ENCODE assay signal across 8 mouse cellular contexts in genomic region chr5:38159634-38160413, GRCm38 (mm10). TPM values are rescaled to one million over a fixed set of nuclear protein-coding genes. Genes with fewer than 3 reads are reported as not detected.
A peak's percentile ranks its signal among the peaks of the same experiment; 100 is the strongest.
DNase-seq lines count a peak whose midpoint lies in the region; ATAC-seq and TF ChIP-seq lines count a peak whose summit lies in the region.

Nsg1 (minus strand) TSS chr5:38159907.

- H3K9ac ChIP-seq in kidney, postnatal 0 days (ENCODE audit: low read depth, low read length) = peak within 1 kb of the TSS; percentile 67
- peak within 1 kb of the TSS; percentile 96 for H3K9ac ChIP-seq in embryonic facial prominence, embryonic 11.5 days (replicated peaks; ENCODE audit: low read length)
- peak within 1 kb of the TSS; percentile 76 for H3K9ac ChIP-seq in intestine, embryonic 16.5 days (ENCODE audit: low read depth, low read length)
- H3K9ac ChIP-seq in midbrain, embryonic 13.5 days (replicated peaks) = peak within 1 kb of the TSS; percentile 100

- H3K4me1 ChIP-seq in kidney, postnatal 0 days (replicated peaks; ENCODE audit: insufficient read depth, low read length) = no peaks in the 10 kb centered on the region; the same call in 1 of the 2 replicates
- H3K4me1 ChIP-seq in embryonic facial prominence, embryonic 11.5 days (ENCODE audit: control insufficient read depth, insufficient read depth, low read length) = no peaks in the 10 kb centered on the region; the same call in none of the 2 replicates
- H3K4me1 ChIP-seq in intestine, embryonic 16.5 days (ENCODE audit: control insufficient read depth, insufficient read depth, low read length) = no peaks in the 10 kb centered on the region
- peaks cover 41% of the 10 kb centered on the region for H3K4me1 ChIP-seq in midbrain, embryonic 13.5 days (replicated peaks)

- H3K27me3 ChIP-seq in kidney, postnatal 0 days (ENCODE audit: insufficient read depth, low read length) = peaks cover 5% of the 10 kb centered on the region; the same call in 1 of the 2 replicates
- peaks cover 4% of the 10 kb centered on the region; the same call in 1 of the 2 replicates for H3K27me3 ChIP-seq in embryonic facial prominence, embryonic 11.5 days (ENCODE audit: control insufficient read depth, insufficient read depth, low read length)
- peaks cover 25% of the 10 kb centered on the region for H3K27me3 ChIP-seq in intestine, embryonic 16.5 days (replicated peaks; ENCODE audit: control insufficient read depth, insufficient read depth, low read length)
- H3K27me3 ChIP-seq in midbrain, embryonic 13.5 days = peaks cover 15% of the 10 kb centered on the region; the same call in 1 of the 2 replicates

- 0 out of 2 replicates have a peak, but pooled peaks cover 3% of the 10 kb centered on the region for H3K36me3 ChIP-seq in kidney, postnatal 0 days (ENCODE audit: insufficient read depth, low read length)
- H3K36me3 ChIP-seq in embryonic facial prominence, embryonic 11.5 days (replicated peaks; ENCODE audit: control insufficient read depth, insufficient read depth, low read depth, low read length) = peaks cover 14% of the 10 kb centered on the region
- H3K36me3 ChIP-seq in intestine, embryonic 16.5 days (ENCODE audit: control insufficient read depth, insufficient read depth, low read length) = peaks cover 2% of the 10 kb centered on the region; the same call in 1 of the 2 replicates
- peaks cover 28% of the 10 kb centered on the region for H3K36me3 ChIP-seq in midbrain, embryonic 13.5 days

- ATAC-seq in kidney, postnatal 0 days (replicated peaks; ENCODE audit: low FRiP score, low read depth) = peak; percentile 22; the same call in 1 of the 2 replicates
- peak; percentile 57 for ATAC-seq in embryonic facial prominence, embryonic 11.5 days (replicated peaks; ENCODE audit: insufficient number of reproducible peaks, low FRiP score, low TSS enrichment, low read depth)
- peak; percentile 52 for ATAC-seq in intestine, embryonic 16.5 days
- ATAC-seq in midbrain, embryonic 13.5 days = peak; percentile 67
- ATAC-seq in megakaryocyte progenitor cell, adult 5-6 weeks (replicated peaks; ENCODE audit: poor library complexity) = no peak

- no peaks in the 10 kb centered on the region for H3K9me3 ChIP-seq in kidney, postnatal 0 days (replicated peaks; ENCODE audit: low read length)
- H3K9me3 ChIP-seq in embryonic facial prominence, embryonic 11.5 days (replicated peaks; ENCODE audit: control insufficient read depth, low read length) = no peaks in the 10 kb centered on the region
- no peaks in the 10 kb centered on the region for H3K9me3 ChIP-seq in intestine, embryonic 16.5 days (ENCODE audit: control insufficient read depth, low read length)
- no peaks in the 10 kb centered on the region for H3K9me3 ChIP-seq in midbrain, embryonic 13.5 days

- 9% methylated on average over 35 of the region's 35 CpGs for WGBS in kidney, postnatal 0 days
- WGBS in embryonic facial prominence, embryonic 11.5 days = 9% methylated on average over 35 of the region's 35 CpGs
- 13% methylated on average over 35 of the region's 35 CpGs for WGBS in intestine, embryonic 16.5 days
- whole genome bisulfite sequencing in midbrain, embryonic 13.5 days = 6% methylated on average over 35 of the region's 35 CpGs

- no peak for TF ChIP-seq CTCF in kidney, postnatal 0 days (IDR thresholded peaks at IDR 0.05; ENCODE audit: low read depth)

- DNase-seq in kidney, postnatal 0 days (ENCODE audit: low spot score) = peak; percentile 8
- no peak for DNase-seq in kidney, adult 11 months
- no peak for DNase-seq in adrenal gland, adult 8-10 months
- peak; percentile 26 for DNase-seq in embryonic facial prominence, embryonic 11.5 days (ENCODE audit: low spot score)
- no peak for DNase-seq in spleen, postnatal 36 days (ENCODE audit: low spot score in 2 of 2)

- peak within 1 kb of the TSS; percentile 96 for H3K4me2 ChIP-seq in kidney, postnatal 0 days (ENCODE audit: low read length)
- peak within 1 kb of the TSS; percentile 84 for H3K4me2 ChIP-seq in embryonic facial prominence, embryonic 11.5 days (ENCODE audit: low read depth, low read length)
- peak within 1 kb of the TSS; percentile 89 for H3K4me2 ChIP-seq in intestine, embryonic 16.5 days (ENCODE audit: low read depth, low read length)
- peak within 1 kb of the TSS; percentile 85 for H3K4me2 ChIP-seq in midbrain, embryonic 13.5 days (replicated peaks)

- H3K4me3 ChIP-seq in kidney, postnatal 0 days (replicated peaks; ENCODE audit: low read depth, low read length) = peak within 1 kb of the TSS; percentile 71
- H3K4me3 ChIP-seq in embryonic facial prominence, embryonic 11.5 days (ENCODE audit: low read depth, low read length) = peak within 1 kb of the TSS; percentile 87
- H3K4me3 ChIP-seq in intestine, embryonic 16.5 days (ENCODE audit: low read length) = peak within 1 kb of the TSS; percentile 68
- H3K4me3 ChIP-seq in midbrain, embryonic 13.5 days (replicated peaks) = peak within 1 kb of the TSS; percentile 96

- H3K27ac ChIP-seq in kidney, postnatal 0 days = no peak within 1 kb of the TSS
- H3K27ac ChIP-seq in embryonic facial prominence, embryonic 11.5 days (replicated peaks; ENCODE audit: low read depth, low read length) = peak within 1 kb of the TSS; percentile 59
- H3K27ac ChIP-seq in intestine, embryonic 16.5 days (ENCODE audit: low read length) = no peak within 1 kb of the TSS; the same call in 1 of the 2 replicates
- H3K27ac ChIP-seq in midbrain, embryonic 13.5 days = peak within 1 kb of the TSS; percentile 97

RNA-seq across cellular contexts. Expression of gene Nsg1, which starts in this region (rescaled TPM):
- 26.4 and 32.7 TPM in 2 replicates for polyA plus RNA-seq in kidney, postnatal 0 days (2015; fragmentation: Nextera tagmentation; extraction: Ambion mirVana)
- 10 to 100 TPM; 46.7 to 97.5 (median 70.7) TPM for total RNA-seq in adrenal gland, adult 8-10 months (2022)
- polyA plus RNA-seq in embryonic facial prominence, embryonic 11.5 days (2014; fragmentation: Nextera tagmentation; extraction: Ambion mirVana) = 59.6 and 67.5 TPM in 2 replicates
- 44.1 and 50.3 TPM in 2 replicates for polyA plus RNA-seq in intestine, embryonic 16.5 days (2015; fragmentation: Nextera tagmentation; extraction: Ambion mirVana)
- 870 and 950 TPM in 2 replicates for polyA plus RNA-seq in midbrain, embryonic 13.5 days (2015; fragmentation: Nextera tagmentation; extraction: Ambion mirVana)
- total RNA-seq in megakaryocyte progenitor cell, adult 5-6 weeks (2015) = 0.15 TPM in 1 of 2 replicates, not detected in the other
- 0.34 and 1.00 TPM in 2 replicates for total RNA-seq in megakaryocyte progenitor cell, adult 5-6 weeks (2017)

Comparison
In these comparisons a context has a peak if more than half of its experiments do, and no peak if none do; other contexts are left out.
1. RNA of gene Nsg1 (total RNA-seq): 46.7 to 97.5 TPM in adrenal gland, adult 8-10 months; 0.15 to 1.00 TPM in megakaryocyte progenitor cell, adult 5-6 weeks; every median in the first group is over 10 times any median in the second.
2. RNA of gene Nsg1 (polyA plus RNA-seq): 870 to 950 TPM in midbrain, embryonic 13.5 days; 59.6 to 67.5 TPM in embryonic facial prominence, embryonic 11.5 days, 44.1 to 50.3 TPM in intestine, embryonic 16.5 days and 26.4 to 32.7 TPM in kidney, postnatal 0 days; every median in the first group is over 10 times any median in the second.
3. DNase-seq: peak in kidney, postnatal 0 days (single experiment) and embryonic facial prominence, embryonic 11.5 days (single experiment); none in kidney, adult 11 months (single experiment), adrenal gland, adult 8-10 months (single experiment) and spleen, postnatal 36 days (0 of 2).
4. H3K27ac ChIP-seq: peak in embryonic facial prominence, embryonic 11.5 days (single experiment) and midbrain, embryonic 13.5 days (single experiment); none in kidney, postnatal 0 days (single experiment) and intestine, embryonic 16.5 days (single experiment).
5. Peak in every context shown above with its lines, with median percentiles within 50 percentile points of each other: H3K4me2 ChIP-seq, H3K4me3 ChIP-seq and H3K9ac ChIP-seq.